Mouse (Mus musculus) midbrain, embryonic 12.5 days (tissue): Measurements from ENCODE around the gene Gata5. TPM values are rescaled to one million over a fixed set of nuclear protein-coding genes. Genes with fewer than 3 reads are reported as not detected.
A peak's percentile ranks its signal among the peaks of the same experiment; 100 is the strongest.

Experiments used
- ATAC-seq: fragments of 200-750 bp; cut with Nextera tagmentation; 2 replicates; pipeline ENCODE4 v1.8.0; 2017; ENCODE audit warnings: low read depth, moderate TSS enrichment, moderate library complexity; ENCODE audit not compliant: low FRiP score
- H3K27ac ChIP-seq: fragments of 300-500 bp; sonication (generic); replicated peaks from 2 replicates; pipeline ENCODE4 v1.5.1; 2016; ENCODE audit warnings: mild to moderate bottlenecking
- H3K27me3 ChIP-seq: fragments of 300-500 bp; sonication (generic); 2 replicates; pipeline ENCODE4 v1.6.1; 2016; ENCODE audit warnings: mild to moderate bottlenecking
- H3K36me3 ChIP-seq: fragments of 300-500 bp; sonication (generic); 2 replicates; pipeline ENCODE4 v1.6.1; 2016
- H3K4me1 ChIP-seq: fragments of 300-500 bp; sonication (generic); 2 replicates; pipeline ENCODE4 v1.6.1; 2016
- H3K4me2 ChIP-seq: fragments of 300-500 bp; sonication (generic); replicated peaks from 2 replicates; pipeline ENCODE4 v1.6.1; 2016; ENCODE audit warnings: mild to moderate bottlenecking, moderate library complexity
- H3K4me3 ChIP-seq: fragments of 300-500 bp; sonication (generic); 2 replicates; pipeline ENCODE4 v1.5.1; 2016; ENCODE audit warnings: mild to moderate bottlenecking
- H3K9ac ChIP-seq: fragments of 300-500 bp; sonication (generic); replicated peaks from 2 replicates; pipeline ENCODE4 v1.6.1; 2016; ENCODE audit warnings: mild to moderate bottlenecking, moderate library complexity
- H3K9me3 ChIP-seq: fragments of 300-500 bp; sonication (generic); 2 replicates; pipeline ENCODE4 v1.6.1; 2016; ENCODE audit warnings: mild to moderate bottlenecking
- WGBS: fragments of 180-500 bp; shearing (Covaris S2); methylation state at CpG from one replicate; pipeline ENCODE4 v1.1.7; 2016; 5-methylcytosine and 5-hydroxymethylcytosine counted together
- polyA plus RNA-seq: library from polyadenylated mRNA; unstranded; fragments of >200 nt; fragmentation: Nextera tagmentation; extraction: Ambion mirVana; gene quantifications from 2 replicates; pipeline ENCODE4 v1.2.1, GENCODE M21; 2016

Gene Gata5
- not detected in 2 replicates for polyA plus RNA-seq

DNA sequence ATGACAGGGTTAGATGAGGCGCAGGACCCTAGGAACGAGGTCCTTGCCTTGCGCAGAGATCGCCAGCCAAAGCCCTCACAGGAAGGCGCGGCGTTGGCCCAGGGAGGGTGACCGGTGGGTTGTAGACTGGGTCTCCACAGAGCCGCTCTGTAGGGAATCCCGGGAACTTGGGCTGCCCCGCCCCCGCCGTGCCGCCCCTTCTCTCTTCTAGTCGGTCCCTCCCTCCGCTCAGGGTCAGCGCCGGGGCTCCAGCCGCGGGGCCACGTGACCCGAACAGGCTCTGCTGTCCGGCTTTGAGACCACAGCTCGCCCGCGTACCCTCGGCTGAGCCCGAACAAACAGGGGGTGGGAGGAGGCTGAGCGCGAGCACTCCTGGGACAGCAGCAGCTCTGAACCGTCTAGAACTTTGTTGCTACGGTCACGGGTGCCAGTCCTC lies at the start of gene Gata5:
TSS of gene Gata5 (minus strand) at position 149 of the 436 bp plus-strand sequence.
- Histone ChIP-seq H3K4me2 (peak within 1 kb of the TSS; percentile 60), H3K27me3 (peaks cover 97% of the 10 kb centered on the region), H3K9ac (0 out of 2 replicates have a peak within 1 kb of the TSS, but pooled peaks have one; percentile 15), H3K27ac (no peak within 1 kb of the TSS), H3K4me3 (peak within 1 kb of the TSS; percentile 39), H3K9me3 (no peaks in the 10 kb centered on the region), H3K4me1 (peaks cover 17% of the 10 kb centered on the region), H3K36me3 (no peaks in the 10 kb centered on the region)
- WGBS: under 1% methylated on average over 33 of the region's 33 CpGs
- ATAC-seq: peak; percentile 70

DNA sequence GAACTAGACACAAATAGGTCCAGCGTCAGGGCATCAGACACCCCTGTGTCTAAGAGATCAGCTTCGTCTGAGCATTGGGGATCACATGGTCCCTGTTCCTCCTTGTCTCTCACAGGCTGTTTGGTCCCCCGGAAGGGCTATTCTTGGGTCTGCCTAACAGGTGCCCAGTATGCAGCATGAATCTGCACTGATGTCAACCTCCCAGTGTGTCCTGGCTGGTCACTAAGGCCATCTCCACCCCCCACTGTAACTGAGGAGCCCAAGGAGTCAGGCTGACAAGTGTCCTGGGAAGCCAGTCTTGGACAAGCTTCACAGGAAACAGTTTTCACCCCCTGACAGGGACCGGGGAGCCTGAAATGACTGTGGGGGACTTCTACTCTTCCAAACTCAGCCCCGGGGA lies 42.2 kb upstream of the Gata5 start:
- WGBS: 83% methylated on average over 5 of the region's 5 CpGs
- peaks cover 6% of the 10 kb centered on the region for H3K27me3 ChIP-seq
- ATAC-seq: no peak
- H3K9me3 ChIP-seq: no peaks in the 10 kb centered on the region
- no peak overlapping the region for H3K9ac ChIP-seq
- H3K27ac ChIP-seq: no peak overlapping the region
- H3K36me3 ChIP-seq: no peaks in the 10 kb centered on the region
- H3K4me3 ChIP-seq: no peak overlapping the region
- no peak overlapping the region for H3K4me2 ChIP-seq
- no peaks in the 10 kb centered on the region for H3K4me1 ChIP-seq

- Histone ChIP-seq H3K9me3 (no peaks in the 10 kb centered on the region), H3K4me2 (no peak overlapping the region)
- WGBS: 90% methylated on average over 10 of the region's 10 CpGs
Measured at GRCm38 (mm10) chr2:180373256-180373655, 38.8 kb upstream of the Gata5 start.

GRCm38 (mm10) chr2:180368359-180368758 lies 33.9 kb upstream of the Gata5 start:
- no peaks in the 10 kb centered on the region for H3K27me3 ChIP-seq
- ATAC-seq: no peak
- H3K36me3 ChIP-seq: no peaks in the 10 kb centered on the region
- WGBS: 79% methylated on average over 5 of the region's 5 CpGs
- no peak overlapping the region for H3K4me2 ChIP-seq
- no peaks in the 10 kb centered on the region for H3K9me3 ChIP-seq
- no peak overlapping the region for H3K9ac ChIP-seq
- no peak overlapping the region for H3K4me3 ChIP-seq
- H3K27ac ChIP-seq: no peak overlapping the region
- no peaks in the 10 kb centered on the region for H3K4me1 ChIP-seq

More at GRCm38 (mm10) chr2:180373256-180373655, 38.8 kb upstream of the Gata5 start:
- H3K36me3 ChIP-seq: no peaks in the 10 kb centered on the region
- no peak overlapping the region for H3K4me3 ChIP-seq
- ATAC-seq: no peak
- no peaks in the 10 kb centered on the region for H3K27me3 ChIP-seq
- H3K27ac ChIP-seq: no peak overlapping the region
- H3K4me1 ChIP-seq: no peaks in the 10 kb centered on the region
- no peak overlapping the region for H3K9ac ChIP-seq

- Histone ChIP-seq H3K4me3 (no peak overlapping the region), H3K27ac (no peak overlapping the region), H3K9me3 (no peaks in the 10 kb centered on the region), H3K36me3 (no peaks in the 10 kb centered on the region), H3K9ac (no peak overlapping the region), H3K27me3 (no peaks in the 10 kb centered on the region), H3K4me2 (no peak overlapping the region), H3K4me1 (no peaks in the 10 kb centered on the region)
- WGBS: 85% methylated on average over 4 of the region's 4 CpGs
- no peak for ATAC-seq
Measured at GRCm38 (mm10) chr2:180367350-180367749, 32.9 kb upstream of the Gata5 start.

DNA sequence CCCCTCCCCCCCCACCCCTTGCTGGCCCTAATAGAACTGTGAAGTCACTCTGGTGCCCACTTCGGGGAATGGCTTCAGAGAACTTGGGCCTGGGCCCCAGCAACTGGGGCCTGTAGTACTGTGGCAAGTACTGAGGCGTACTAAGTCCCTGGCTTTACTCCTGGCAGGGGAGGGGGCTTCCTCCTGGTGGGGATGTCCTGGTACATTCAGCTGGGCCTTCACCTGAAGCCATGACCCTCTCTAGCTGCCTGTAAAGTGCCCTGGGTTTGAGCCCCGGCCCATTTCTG lies 28.9 kb upstream of the Gata5 start:
- no peak for ATAC-seq
- 81% methylated on average over 3 of the region's 3 CpGs for WGBS

GRCm38 (mm10) chr2:180362585-180363433 lies 28.3 kb upstream of the Gata5 start:
- 76% methylated on average over 7 of the region's 7 CpGs for WGBS
- no peak for ATAC-seq
- Histone ChIP-seq H3K27me3 (peaks cover 6% of the 10 kb centered on the region), H3K4me2 (no peak overlapping the region), H3K4me3 (no peak overlapping the region), H3K36me3 (no peaks in the 10 kb centered on the region), H3K27ac (no peak overlapping the region), H3K9me3 (no peaks in the 10 kb centered on the region), H3K4me1 (no peaks in the 10 kb centered on the region), H3K9ac (no peak overlapping the region)

More for the DNA sequence above, 28.9 kb upstream of the Gata5 start:
- Histone ChIP-seq H3K4me1 (no peaks in the 10 kb centered on the region), H3K4me2 (no peak overlapping the region), H3K27ac (no peak overlapping the region), H3K4me3 (no peak overlapping the region), H3K27me3 (peaks cover 3% of the 10 kb centered on the region), H3K9me3 (no peaks in the 10 kb centered on the region), H3K36me3 (no peaks in the 10 kb centered on the region), H3K9ac (no peak overlapping the region)

DNA sequence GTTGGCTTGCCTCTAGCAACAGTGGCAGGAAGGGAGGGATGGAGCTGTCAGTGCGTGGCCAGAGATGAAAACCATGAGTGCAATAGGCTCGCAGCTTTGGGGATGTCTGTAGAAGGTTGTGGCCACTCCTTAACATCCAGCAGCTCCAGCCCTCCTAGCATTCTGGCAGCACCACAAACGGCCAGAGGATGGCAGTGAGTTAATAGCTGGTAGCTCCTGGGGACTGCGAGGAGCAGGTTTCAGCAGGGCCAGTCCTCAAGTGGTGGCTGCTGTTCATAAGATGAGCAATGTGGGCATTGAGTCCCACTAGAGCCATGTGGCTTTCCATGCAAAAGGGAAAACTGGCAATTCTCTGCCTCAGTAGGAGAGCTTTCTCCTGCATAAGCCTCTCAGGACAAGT lies 24.6 kb upstream of the Gata5 start:
- Histone ChIP-seq H3K27ac (no peak overlapping the region), H3K4me3 (no peak overlapping the region), H3K9ac (no peak overlapping the region), H3K36me3 (no peaks in the 10 kb centered on the region), H3K27me3 (peaks cover 14% of the 10 kb centered on the region), H3K9me3 (no peaks in the 10 kb centered on the region), H3K4me1 (no peaks in the 10 kb centered on the region), H3K4me2 (no peak overlapping the region)
- 0% methylated on average over 4 of the region's 4 CpGs for WGBS
- ATAC-seq: no peak

DNA sequence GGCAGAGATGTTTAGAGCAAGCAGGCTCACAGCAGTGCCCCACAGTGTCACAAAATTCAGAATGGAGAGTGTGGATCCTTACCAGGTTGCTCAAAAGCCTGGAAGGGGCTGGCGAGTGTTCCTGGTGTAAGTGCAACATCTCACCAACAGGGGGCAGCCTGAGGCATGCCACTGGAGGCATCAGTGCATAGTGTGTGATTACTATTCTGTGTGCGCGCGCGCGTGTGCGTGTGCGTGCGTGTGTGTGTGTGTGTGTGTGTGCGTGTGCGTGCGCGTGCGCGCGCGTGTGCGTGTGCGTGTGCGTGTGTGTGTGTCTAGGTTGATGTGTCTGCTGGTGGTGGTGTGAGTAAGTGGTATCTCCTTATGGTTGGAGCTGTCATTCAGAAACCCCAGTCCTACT lies 18.8 kb upstream of the Gata5 start:
- Histone ChIP-seq H3K27me3 (peaks cover 15% of the 10 kb centered on the region; the same call in 1 of the 2 replicates), H3K9ac (no peak overlapping the region), H3K4me1 (no peaks in the 10 kb centered on the region), H3K9me3 (no peaks in the 10 kb centered on the region), H3K4me2 (peak overlapping the region; percentile 38), H3K4me3 (no peak overlapping the region), H3K36me3 (no peaks in the 10 kb centered on the region), H3K27ac (no peak overlapping the region)
- ATAC-seq: 0 out of 2 replicates have a peak, but pooled peaks have one; percentile 41
- 44% methylated on average over 20 of the region's 20 CpGs for WGBS

DNA sequence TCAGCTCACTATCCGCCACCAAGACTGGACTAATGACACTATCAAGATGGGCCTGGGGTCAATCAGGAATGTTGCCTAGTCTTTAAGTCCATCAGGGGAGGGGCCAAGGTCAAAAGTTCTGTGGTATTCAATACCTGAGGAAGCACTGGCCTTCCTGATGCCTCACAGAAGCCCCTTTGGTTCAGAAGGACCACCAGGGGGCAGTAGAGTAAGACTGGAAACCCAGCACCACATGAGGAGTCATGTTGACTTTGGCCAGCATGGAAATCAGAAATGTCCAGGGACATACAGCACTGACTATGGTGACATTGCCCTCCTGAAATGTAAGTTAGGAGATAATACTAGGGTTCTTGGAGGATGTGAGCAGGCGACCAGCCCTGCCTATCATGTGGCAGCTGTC lies 16.2 kb upstream of the Gata5 start:
- Histone ChIP-seq H3K27me3 (peaks cover 12% of the 10 kb centered on the region; the same call in 1 of the 2 replicates), H3K36me3 (no peaks in the 10 kb centered on the region), H3K27ac (no peak overlapping the region), H3K4me1 (peaks cover 5% of the 10 kb centered on the region; the same call in 1 of the 2 replicates), H3K9me3 (no peaks in the 10 kb centered on the region), H3K4me3 (no peak overlapping the region), H3K9ac (no peak overlapping the region), H3K4me2 (no peak overlapping the region)
- 67% methylated on average over 2 of the region's 2 CpGs for WGBS
- ATAC-seq: no peak

DNA sequence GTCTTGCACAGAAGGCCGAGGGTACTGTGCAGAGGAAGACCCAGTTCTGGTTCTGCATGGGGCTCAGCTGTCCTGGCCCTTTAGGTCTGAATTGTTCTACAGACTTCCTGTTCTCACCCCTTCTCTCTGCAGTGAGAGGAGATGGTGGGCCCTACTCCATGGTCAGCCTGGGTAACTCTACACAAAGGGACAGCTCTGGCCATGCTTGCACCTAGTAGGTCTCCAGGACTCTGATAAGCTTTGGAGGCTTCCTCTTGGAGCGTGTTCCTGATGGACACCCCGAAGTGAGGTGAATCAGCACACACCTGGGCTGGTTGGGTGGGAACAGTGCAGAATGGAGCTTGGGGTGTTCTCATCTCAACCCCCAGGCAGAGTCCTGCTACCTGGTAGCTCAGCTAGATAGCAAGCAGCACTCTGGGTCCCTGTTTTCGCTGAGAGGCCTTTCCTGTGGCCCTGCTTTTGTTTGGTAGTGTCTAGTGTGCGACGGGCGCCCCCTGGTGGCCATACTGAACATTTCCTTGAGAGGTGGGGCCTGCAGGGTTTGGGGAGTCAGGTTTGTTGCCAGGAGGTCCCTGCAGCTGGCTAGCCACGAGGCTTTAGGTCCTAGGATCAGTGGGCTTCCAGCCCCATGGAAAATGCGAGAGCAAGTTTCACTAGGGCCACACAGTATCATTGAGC lies 12.5 kb upstream of the Gata5 start:
- Histone ChIP-seq H3K36me3 (no peaks in the 10 kb centered on the region), H3K4me1 (peaks cover 5% of the 10 kb centered on the region; the same call in 1 of the 2 replicates), H3K27ac (no peak overlapping the region), H3K4me3 (no peak overlapping the region), H3K27me3 (0 out of 2 replicates have a peak, but pooled peaks cover 9% of the 10 kb centered on the region), H3K4me2 (no peak overlapping the region), H3K9ac (no peak overlapping the region), H3K9me3 (no peaks in the 10 kb centered on the region)
- 29% methylated on average over 9 of the region's 9 CpGs for WGBS
- peak; percentile 83 for ATAC-seq

DNA sequence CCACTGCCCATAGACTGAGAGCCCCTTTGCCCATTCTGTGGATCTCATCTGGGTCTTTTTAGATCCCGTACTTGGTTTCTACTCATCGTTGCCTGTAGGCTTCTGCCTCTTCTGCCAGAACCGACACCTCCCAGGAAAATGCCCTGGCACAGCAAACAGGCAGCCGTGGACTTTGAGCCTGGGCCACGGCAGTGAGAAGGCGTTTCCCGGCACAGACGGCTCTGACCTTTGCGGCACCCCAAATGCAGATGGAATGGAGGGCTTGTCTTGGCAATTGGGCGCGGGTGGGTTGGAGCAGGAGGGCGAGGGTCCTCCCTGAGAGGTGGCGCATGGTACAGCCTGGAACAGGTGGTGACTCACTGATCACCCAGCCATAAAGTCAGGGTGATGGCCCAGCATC lies 8.6 kb upstream of the Gata5 start:
- Histone ChIP-seq H3K4me3 (no peak overlapping the region), H3K27me3 (peaks cover 25% of the 10 kb centered on the region; the same call in 1 of the 2 replicates), H3K36me3 (no peaks in the 10 kb centered on the region), H3K4me1 (peaks cover 5% of the 10 kb centered on the region; the same call in 1 of the 2 replicates), H3K27ac (no peak overlapping the region), H3K9me3 (no peaks in the 10 kb centered on the region), H3K4me2 (no peak overlapping the region), H3K9ac (no peak overlapping the region)
- WGBS: 93% methylated on average over 13 of the region's 13 CpGs
- no peak for ATAC-seq
